Mouse (Mus musculus): ENCODE data around the gene Eps8l3.

- TF ChIP-seq POLR2A (IDR thresholded peaks at IDR 0.05; ENCODE audit: low read depth, low read length) (no peak), CTCF (IDR thresholded peaks at IDR 0.05; ENCODE audit: extremely low read depth, insufficient read depth, insufficient read length, insufficient replicate concordance) (no peak)
Observed at GRCm38 (mm10) chr3:107829625-107830024, 47.4 kb upstream of the Eps8l3 start.

Measured in spleen, adult 2 months (tissue).